ENCODE assay signal across 15 mouse cellular contexts in the genomic region with DNA sequence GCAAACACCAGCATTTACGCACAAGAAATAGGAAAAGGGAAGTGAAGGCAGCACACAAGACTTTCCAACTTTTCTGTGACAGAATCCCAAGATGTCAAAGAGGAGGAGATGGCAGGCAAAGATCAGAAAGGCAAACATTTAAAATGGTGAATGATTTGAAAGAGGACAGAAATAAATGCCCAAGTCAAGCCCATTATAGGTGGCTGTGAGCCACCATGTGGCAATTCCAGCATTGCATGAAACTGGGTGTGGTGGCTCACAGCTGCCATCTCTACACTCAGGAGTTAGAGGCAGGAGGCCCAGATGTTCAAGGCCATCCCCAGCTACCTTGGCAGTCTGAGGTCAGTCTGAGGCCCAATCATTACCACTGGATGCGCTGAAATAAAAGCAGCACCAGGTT.
DNase-seq lines count a peak whose midpoint lies in the region; ATAC-seq and TF ChIP-seq lines count a peak whose summit lies in the region.
"Had no signal": no experiment of that assay in that cellular context is flagged by ENCODE, and none has a peak within 500 bp of the region (broad histone marks: within the 10 kb centered on the region; RNA-seq: fewer than 3 reads in every experiment).

No protein-coding gene starts in this region.

- no peak for ATAC-seq in hindbrain, postnatal 0 days
- no peak for ATAC-seq in midbrain, postnatal 0 days (ENCODE audit: low FRiP score)
- ATAC-seq in midbrain, embryonic 15.5 days (replicated peaks), result no peak
- ATAC-seq: intestine, embryonic 15.5 days had no signal

- no peak overlapping the region for H3K4me2 ChIP-seq in hindbrain, postnatal 0 days (ENCODE audit: low read depth, low read length)
- no peak overlapping the region for H3K4me2 ChIP-seq in midbrain, postnatal 0 days (ENCODE audit: low read depth, low read length, poor library complexity, severe bottlenecking)
- no peak overlapping the region for H3K4me2 ChIP-seq in midbrain, embryonic 15.5 days

- DNase-seq in adrenal gland, postnatal 14 days, result peak; percentile 8
- no peak for DNase-seq in adrenal gland, adult (ENCODE audit: inconsistent age in 2 of 2, low spot score in 1 of 2)
- DNase-seq in hindbrain, postnatal 0 days (ENCODE audit: low spot score), result no peak
- DNase-seq in hindbrain, embryonic 10.5 days (ENCODE audit: low spot score), result no peak
- DNase-seq in midbrain, postnatal 0 days (ENCODE audit: low spot score), result no peak
- DNase-seq in thymus, postnatal 36 days, result peak; percentile 21 to 44
- DNase-seq in right cerebral cortex, postnatal 4 days, result no peak
- DNase-seq: cerebellum, postnatal 14 days; gastrocnemius, postnatal 10 days; right cerebral cortex, postnatal 14 days had no signal

- no peak overlapping the region for H3K27ac ChIP-seq in hindbrain, postnatal 0 days
- H3K27ac ChIP-seq in hindbrain, embryonic 10.5 days, result no peak overlapping the region
- H3K27ac ChIP-seq in midbrain, postnatal 0 days (ENCODE audit: low read depth, low read length), result no peak overlapping the region
- H3K27ac ChIP-seq in midbrain, embryonic 15.5 days, result no peak overlapping the region
- H3K27ac ChIP-seq: intestine, embryonic 15.5 days; midbrain, embryonic 12.5 days; neural tube, embryonic 12.5 days; stomach, embryonic 15.5 days had no signal

- H3K4me1 ChIP-seq in hindbrain, postnatal 0 days (ENCODE audit: insufficient read depth, low read length), result peaks cover 7% of the 10 kb centered on the region; the same call in 1 of the 2 replicates
- peaks cover 17% of the 10 kb centered on the region for H3K4me1 ChIP-seq in hindbrain, embryonic 10.5 days (replicated peaks)
- H3K4me1 ChIP-seq in midbrain, postnatal 0 days (ENCODE audit: insufficient read depth, low read length), result no peaks in the 10 kb centered on the region; the same call in 1 of the 2 replicates
- peaks cover 7% of the 10 kb centered on the region; the same call in 1 of the 2 replicates for H3K4me1 ChIP-seq in midbrain, embryonic 15.5 days
- H3K4me1 ChIP-seq: neural tube, embryonic 12.5 days had no signal

- no peaks in the 10 kb centered on the region for H3K9me3 ChIP-seq in hindbrain, postnatal 0 days (ENCODE audit: low read length)
- no peaks in the 10 kb centered on the region for H3K9me3 ChIP-seq in hindbrain, embryonic 10.5 days
- H3K9me3 ChIP-seq in midbrain, postnatal 0 days (ENCODE audit: low read length), result no peaks in the 10 kb centered on the region
- H3K9me3 ChIP-seq in midbrain, embryonic 15.5 days, result no peaks in the 10 kb centered on the region
- H3K9me3 ChIP-seq: intestine, embryonic 15.5 days; midbrain, embryonic 12.5 days; neural tube, embryonic 12.5 days; stomach, embryonic 15.5 days had no signal

- 74% methylated on average over 2 of the region's 2 CpGs for WGBS in hindbrain, postnatal 0 days
- 87% methylated on average over 2 of the region's 2 CpGs for WGBS in hindbrain, embryonic 10.5 days
- WGBS in midbrain, postnatal 0 days, result 84% methylated on average over 2 of the region's 2 CpGs
- WGBS in midbrain, embryonic 15.5 days, result 86% methylated on average over 2 of the region's 2 CpGs

- H3K27me3 ChIP-seq in hindbrain, postnatal 0 days (ENCODE audit: insufficient read depth, low read length), result no peaks in the 10 kb centered on the region
- 0 out of 2 replicates have a peak, but pooled peaks cover 3% of the 10 kb centered on the region for H3K27me3 ChIP-seq in hindbrain, embryonic 10.5 days (ENCODE audit: insufficient read depth, poor library complexity, severe bottlenecking)
- H3K27me3 ChIP-seq in midbrain, postnatal 0 days (ENCODE audit: insufficient read depth, low read length), result no peaks in the 10 kb centered on the region
- H3K27me3 ChIP-seq in midbrain, embryonic 15.5 days (replicated peaks), result no peaks in the 10 kb centered on the region
- H3K27me3 ChIP-seq: intestine, embryonic 15.5 days; neural tube, embryonic 12.5 days; stomach, embryonic 15.5 days had no signal

- H3K4me3 ChIP-seq in hindbrain, postnatal 0 days (ENCODE audit: low read length), result no peak overlapping the region
- H3K4me3 ChIP-seq in hindbrain, embryonic 10.5 days, result no peak overlapping the region
- no peak overlapping the region for H3K4me3 ChIP-seq in midbrain, postnatal 0 days (ENCODE audit: low read depth, low read length)
- H3K4me3 ChIP-seq in midbrain, embryonic 15.5 days, result no peak overlapping the region
- H3K4me3 ChIP-seq: intestine, embryonic 15.5 days; midbrain, embryonic 12.5 days; neural tube, embryonic 12.5 days; stomach, embryonic 15.5 days had no signal

- H3K36me3 ChIP-seq in hindbrain, postnatal 0 days (ENCODE audit: insufficient read depth, low read length), result no peaks in the 10 kb centered on the region
- no peaks in the 10 kb centered on the region for H3K36me3 ChIP-seq in hindbrain, embryonic 10.5 days
- H3K36me3 ChIP-seq in midbrain, postnatal 0 days (ENCODE audit: insufficient read depth, low read length), result no peaks in the 10 kb centered on the region
- no peaks in the 10 kb centered on the region for H3K36me3 ChIP-seq in midbrain, embryonic 15.5 days (replicated peaks)
- H3K36me3 ChIP-seq: intestine, embryonic 15.5 days; midbrain, embryonic 12.5 days; neural tube, embryonic 12.5 days; stomach, embryonic 15.5 days had no signal

- TF ChIP-seq CTCF in hindbrain, postnatal 0 days (IDR thresholded peaks at IDR 0.05; ENCODE audit: low read depth), result peak; percentile 30
- TF ChIP-seq CTCF in midbrain, postnatal 0 days (IDR thresholded peaks at IDR 0.05), result peak; percentile 52

- H3K9ac ChIP-seq in hindbrain, postnatal 0 days (replicated peaks; ENCODE audit: low read length), result no peak overlapping the region
- no peak overlapping the region for H3K9ac ChIP-seq in midbrain, postnatal 0 days (replicated peaks; ENCODE audit: low read length, poor library complexity, severe bottlenecking)
- H3K9ac ChIP-seq in midbrain, embryonic 15.5 days, result no peak overlapping the region
- H3K9ac ChIP-seq: intestine, embryonic 15.5 days; midbrain, embryonic 12.5 days; neural tube, embryonic 12.5 days; stomach, embryonic 15.5 days had no signal

Comparison
In these comparisons a context has a peak if more than half of its experiments do, and no peak if none do; other contexts are left out.
1. DNase-seq: peak in adrenal gland, postnatal 14 days (single experiment) and thymus, postnatal 36 days (2 of 2); none in adrenal gland, adult (0 of 2), hindbrain, postnatal 0 days (single experiment), hindbrain, embryonic 10.5 days (single experiment), midbrain, postnatal 0 days (single experiment) and right cerebral cortex, postnatal 4 days (single experiment).